In the genomic region with DNA sequence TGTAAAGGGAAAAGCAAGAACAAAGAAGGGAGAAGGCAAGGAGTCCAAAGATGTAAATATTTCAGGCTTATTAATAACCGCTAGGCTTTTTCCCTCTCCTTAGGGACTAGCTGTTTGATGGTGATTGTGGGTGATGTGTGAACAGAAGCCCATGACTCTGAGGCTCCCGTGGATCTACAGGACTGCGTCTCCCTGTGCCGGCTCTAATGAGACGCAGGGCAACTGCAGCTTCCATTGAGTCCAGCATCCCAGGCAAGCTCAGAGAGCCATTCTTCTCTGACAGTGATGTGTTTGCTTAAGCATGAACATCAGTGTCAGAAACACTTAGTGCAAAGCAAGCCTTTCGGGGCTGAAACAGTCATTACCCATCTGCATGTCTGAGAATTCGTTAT, we compare ENCODE assay signal across 22 mouse cellular contexts.
A peak's percentile ranks its signal among the peaks of the same experiment; 100 is the strongest.
DNase-seq lines count a peak whose midpoint lies in the region; ATAC-seq lines count a peak whose summit lies in the region.
"Had no signal": no experiment of that assay in that cellular context is flagged by ENCODE, and none has a peak within 500 bp of the region (broad histone marks: within the 10 kb centered on the region; RNA-seq: fewer than 3 reads in every experiment).

No protein-coding gene starts in this region.

- no peak overlapping the region for H3K4me3 ChIP-seq in midbrain, embryonic 11.5 days (ENCODE audit: low read depth, low read length)
- no peak overlapping the region for H3K4me3 ChIP-seq in midbrain, embryonic 10.5 days
- no peak overlapping the region for H3K4me3 ChIP-seq in midbrain, embryonic 12.5 days
- H3K4me3 ChIP-seq: heart, embryonic 13.5 days; neural tube, embryonic 12.5 days; stomach, embryonic 15.5 days had no signal

- no peak overlapping the region for H3K27ac ChIP-seq in midbrain, embryonic 11.5 days (ENCODE audit: low read depth, low read length)
- no peak overlapping the region for H3K27ac ChIP-seq in midbrain, embryonic 10.5 days (replicated peaks)
- H3K27ac ChIP-seq in midbrain, embryonic 12.5 days (replicated peaks): peak overlapping the region; percentile 40
- H3K27ac ChIP-seq: heart, embryonic 13.5 days; neural tube, embryonic 12.5 days; stomach, embryonic 15.5 days had no signal

- H3K9ac ChIP-seq in midbrain, embryonic 11.5 days (ENCODE audit: low read length): no peak overlapping the region
- no peak overlapping the region for H3K9ac ChIP-seq in midbrain, embryonic 12.5 days (replicated peaks)
- H3K9ac ChIP-seq: heart, embryonic 13.5 days; lung, embryonic 14.5 days; neural tube, embryonic 12.5 days; stomach, embryonic 15.5 days had no signal

- DNase-seq in cerebellum, postnatal 10 days: peak; percentile 19 to 25
- DNase-seq in cerebellum, postnatal 25 days: no peak
- DNase-seq in midbrain, embryonic 11.5 days (ENCODE audit: low spot score, missing footprints): no peak
- DNase-seq in midbrain, embryonic 10.5 days (ENCODE audit: low spot score): no peak
- DNase-seq in B cell, adult 2 months: no peak
- no peak for DNase-seq in gastrocnemius, adult 18-20 months (ENCODE audit: low spot score)
- DNase-seq in right cerebral cortex, postnatal 10 days (ENCODE audit: low spot score in 2 of 2): no peak
- DNase-seq: adrenal gland, postnatal 25 days; cerebellum, adult 9-11 months; gastrocnemius, postnatal 36 days; heart, postnatal 4 days; kidney, adult 2 months; left cerebral cortex, postnatal 4 days; lung, embryonic 14.5 days; thymus, postnatal 14 days had no signal

- H3K27me3 ChIP-seq in midbrain, embryonic 11.5 days (ENCODE audit: control insufficient read depth, insufficient read depth, low read length): no peaks in the 10 kb centered on the region
- no peaks in the 10 kb centered on the region for H3K27me3 ChIP-seq in midbrain, embryonic 10.5 days (ENCODE audit: low read depth, poor library complexity, severe bottlenecking)
- no peaks in the 10 kb centered on the region for H3K27me3 ChIP-seq in midbrain, embryonic 12.5 days
- H3K27me3 ChIP-seq: CH12.LX; heart, embryonic 13.5 days; neural tube, embryonic 12.5 days; stomach, embryonic 15.5 days had no signal

- 63% methylated on average over 7 of the region's 7 CpGs for WGBS in midbrain, embryonic 11.5 days
- 81% methylated on average over 7 of the region's 7 CpGs for WGBS in midbrain, embryonic 10.5 days
- 50% methylated on average over 7 of the region's 7 CpGs for WGBS in midbrain, embryonic 12.5 days

- ATAC-seq in midbrain, embryonic 11.5 days (ENCODE audit: low FRiP score): peak; percentile 63; the same call in 1 of the 2 replicates
- ATAC-seq in midbrain, embryonic 12.5 days (ENCODE audit: low FRiP score, low read depth): peak; percentile 71
- ATAC-seq: activated CD4-positive, CD25-positive, alpha-beta regulatory T cell, adult 4 months had no signal

- H3K9me3 ChIP-seq in midbrain, embryonic 11.5 days (ENCODE audit: control insufficient read depth, low read length): no peaks in the 10 kb centered on the region
- H3K9me3 ChIP-seq in midbrain, embryonic 10.5 days (replicated peaks): no peaks in the 10 kb centered on the region
- H3K9me3 ChIP-seq in midbrain, embryonic 12.5 days: no peaks in the 10 kb centered on the region
- H3K9me3 ChIP-seq: heart, embryonic 13.5 days; neural tube, embryonic 12.5 days; stomach, embryonic 15.5 days had no signal

- no peaks in the 10 kb centered on the region for H3K36me3 ChIP-seq in midbrain, embryonic 11.5 days (ENCODE audit: control insufficient read depth, insufficient read depth, low read length)
- H3K36me3 ChIP-seq in midbrain, embryonic 10.5 days: no peaks in the 10 kb centered on the region
- H3K36me3 ChIP-seq in midbrain, embryonic 12.5 days: no peaks in the 10 kb centered on the region
- H3K36me3 ChIP-seq: heart, embryonic 13.5 days; neural tube, embryonic 12.5 days; stomach, embryonic 15.5 days had no signal

- H3K4me2 ChIP-seq in midbrain, embryonic 11.5 days: no peak overlapping the region
- H3K4me2 ChIP-seq in midbrain, embryonic 12.5 days (replicated peaks): 0 out of 2 replicates have a peak overlapping the region, but pooled peaks have one; percentile 13
- H3K4me2 ChIP-seq: heart, embryonic 13.5 days; liver, embryonic 11.5 days; lung, embryonic 14.5 days; neural tube, embryonic 12.5 days; stomach, embryonic 15.5 days had no signal

- no peaks in the 10 kb centered on the region for H3K4me1 ChIP-seq in midbrain, embryonic 11.5 days (ENCODE audit: control insufficient read depth, insufficient read depth, low read length)
- peaks cover 11% of the 10 kb centered on the region for H3K4me1 ChIP-seq in midbrain, embryonic 10.5 days
- H3K4me1 ChIP-seq in midbrain, embryonic 12.5 days: peaks cover 11% of the 10 kb centered on the region; the same call in 1 of the 2 replicates
- H3K4me1 ChIP-seq: neural tube, embryonic 12.5 days; stomach, embryonic 15.5 days had no signal

Comparison
In these comparisons a context has a peak if more than half of its experiments do, and no peak if none do; other contexts are left out.
1. DNase-seq: peak in cerebellum, postnatal 10 days (2 of 2); none in cerebellum, postnatal 25 days (0 of 2), midbrain, embryonic 11.5 days (single experiment), midbrain, embryonic 10.5 days (single experiment), B cell, adult 2 months (0 of 2), gastrocnemius, adult 18-20 months (single experiment) and right cerebral cortex, postnatal 10 days (0 of 2).